In the genomic region with DNA sequence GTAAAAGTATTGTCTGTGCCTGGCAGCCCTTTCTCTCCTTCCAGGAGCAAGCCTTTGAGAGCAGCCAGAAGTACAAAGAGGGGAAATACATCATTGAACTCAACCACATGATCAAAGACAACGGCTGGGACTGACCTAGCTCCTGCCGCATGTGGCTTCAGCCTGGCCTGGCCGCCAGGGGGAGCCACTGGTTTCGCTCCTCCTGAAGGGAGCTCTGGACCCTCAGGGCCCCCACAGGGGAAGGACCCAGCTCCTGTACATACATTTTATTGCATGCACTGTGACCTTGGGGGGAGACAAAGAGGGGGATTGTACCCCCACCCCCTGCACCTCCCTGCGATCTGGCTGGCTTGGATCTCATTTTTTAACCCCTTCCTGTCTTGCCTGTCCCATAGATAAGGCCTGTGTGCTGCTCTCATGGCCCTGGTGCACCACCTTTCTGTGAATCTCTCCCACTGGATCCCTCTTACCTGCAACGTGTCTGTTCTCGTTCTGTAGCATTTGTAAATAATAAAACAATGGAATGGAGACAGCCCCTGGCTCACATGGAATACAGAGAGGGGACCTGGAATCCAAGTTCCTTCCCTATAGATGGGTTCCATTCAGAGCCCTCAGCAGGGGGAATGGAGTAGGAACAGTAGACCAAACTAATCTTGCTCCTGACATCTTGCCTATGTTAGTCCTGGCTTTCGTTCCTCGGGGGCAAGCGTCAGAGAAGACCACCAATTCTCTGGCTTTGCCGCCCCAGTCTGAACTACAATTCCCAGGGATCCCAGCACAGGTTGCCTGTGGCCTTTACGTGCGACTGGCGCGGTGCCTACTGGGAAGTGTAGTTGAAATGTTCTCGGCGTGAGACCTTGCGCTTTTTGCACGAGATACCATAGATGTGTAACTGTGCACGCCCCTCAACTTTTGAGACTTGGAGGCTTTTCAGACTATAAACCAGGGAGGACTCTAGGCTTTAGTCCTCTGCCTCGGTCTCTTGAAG, we compare ENCODE assay signal across 8 mouse cellular contexts. TPM values are rescaled to one million over a fixed set of nuclear protein-coding genes. Genes with fewer than 3 reads are reported as not detected.
DNase-seq lines count a peak whose midpoint lies in the region; ATAC-seq and TF ChIP-seq lines count a peak whose summit lies in the region.

No protein-coding gene starts in this region.

- H3K4me1 ChIP-seq in CH12.LX (ENCODE audit: control insufficient read depth in 1 of 2, insufficient read depth in 2 of 2): peaks cover 14 to 82% of the 10 kb centered on the region in 2 experiments
- H3K4me1 ChIP-seq in erythroblast, embryonic 14.5 days (ENCODE audit: control insufficient read depth): peaks cover 70% of the 10 kb centered on the region
- peaks cover 21 to 38% of the 10 kb centered on the region in 2 experiments for H3K4me1 ChIP-seq in heart, embryonic 14.5 days (ENCODE audit: control insufficient read depth in 2 of 2, insufficient read depth in 2 of 2, low read length in 2 of 2)
- peaks cover 53% of the 10 kb centered on the region for H3K4me1 ChIP-seq in liver, postnatal 0 days (ENCODE audit: insufficient read depth)
- H3K4me1 ChIP-seq in neural tube, embryonic 13.5 days (replicated peaks): peaks cover 63% of the 10 kb centered on the region

- DNase-seq in CH12.LX (ENCODE audit: extremely low read depth): peak; percentile 80
- DNase-seq in brain, adult 2 months (ENCODE audit: low read depth, low spot score): peak; percentile 94
- DNase-seq in kidney, postnatal 10 days: peak; percentile 92
- peak; percentile 92 for DNase-seq in liver, postnatal 0 days
- peak; percentile 72 to 78 for DNase-seq in thymus, adult 18-20 months

- peaks cover 5% of the 10 kb centered on the region for H3K9me3 ChIP-seq in CH12.LX (replicated peaks; ENCODE audit: low read length)
- no peaks in the 10 kb centered on the region for H3K9me3 ChIP-seq in erythroblast, embryonic 14.5 days (ENCODE audit: control insufficient read depth, low read length)
- H3K9me3 ChIP-seq in heart, embryonic 14.5 days (ENCODE audit: control insufficient read depth, low read length): no peaks in the 10 kb centered on the region
- H3K9me3 ChIP-seq in liver, postnatal 0 days (ENCODE audit: low read length): no peaks in the 10 kb centered on the region
- H3K9me3 ChIP-seq in neural tube, embryonic 13.5 days: no peaks in the 10 kb centered on the region

- peaks cover 63 to 76% of the 10 kb centered on the region in 2 experiments for H3K36me3 ChIP-seq in CH12.LX (replicated peaks in 1 of 2; ENCODE audit: control insufficient read depth in 1 of 2, insufficient read depth in 1 of 2, low read length in 1 of 2)
- peaks cover 85% of the 10 kb centered on the region for H3K36me3 ChIP-seq in erythroblast, embryonic 14.5 days (ENCODE audit: control insufficient read depth)
- peaks cover 37% of the 10 kb centered on the region for H3K36me3 ChIP-seq in heart, embryonic 14.5 days (ENCODE audit: control insufficient read depth, insufficient read depth, low read length)
- H3K36me3 ChIP-seq in liver, postnatal 0 days (replicated peaks; ENCODE audit: insufficient read depth, low read length): peaks cover 30% of the 10 kb centered on the region
- H3K36me3 ChIP-seq in neural tube, embryonic 13.5 days: peaks cover 27% of the 10 kb centered on the region

- TF ChIP-seq RAD21 in CH12.LX (IDR thresholded peaks at IDR 0.05; ENCODE audit: low read depth, low read length): peak; percentile 27

- peak; percentile 44; the same call in 1 of the 2 replicates for ATAC-seq in heart, embryonic 14.5 days (ENCODE audit: insufficient number of reproducible peaks, insufficient read depth, low FRiP score, low read depth)
- peak; percentile 58 for ATAC-seq in liver, postnatal 0 days
- ATAC-seq in neural tube, embryonic 13.5 days (ENCODE audit: low read depth): peak; percentile 80

- peak; percentile 27; the same call in 1 of the 2 replicates for TF ChIP-seq POLR2A in CH12.LX (IDR thresholded peaks at IDR 0.05; ENCODE audit: low read depth, low read length)

- peaks cover 2% of the 10 kb centered on the region; the same call in 1 of the 2 replicates for H3K79me2 ChIP-seq in CH12.LX (replicated peaks; ENCODE audit: control insufficient read depth, extremely low read depth, insufficient read depth, poor library complexity, severe bottlenecking)

- WGBS in heart, embryonic 14.5 days: under 1% methylated on average over 21 of the region's 21 CpGs
- 1% methylated on average over 21 of the region's 21 CpGs for WGBS in liver, postnatal 0 days (ENCODE audit: insufficient replicate concordance)
- WGBS in neural tube, embryonic 13.5 days: under 1% methylated on average over 21 of the region's 21 CpGs

- dilution Hi-C loops in CH12.LX (cut with MboI; ENCODE audit: extremely low pct_ligation_motif_present, extremely low pct_unique_long_range_greater_than_20kb, low sequenced_read_pairs): no loop called here

- no peak overlapping the region for H3K4me2 ChIP-seq in CH12.LX (ENCODE audit: insufficient read depth, low read depth, poor library complexity, severe bottlenecking)
- H3K4me2 ChIP-seq in heart, embryonic 14.5 days (ENCODE audit: low read length): peak overlapping the region; percentile 91
- H3K4me2 ChIP-seq in liver, postnatal 0 days (ENCODE audit: low read depth, low read length): peak overlapping the region; percentile 88
- H3K4me2 ChIP-seq in neural tube, embryonic 13.5 days: peak overlapping the region; percentile 93

- no peak overlapping the region for H3K27ac ChIP-seq in CH12.LX (ENCODE audit: insufficient read depth, low read depth)
- peak overlapping the region; percentile 50 to 56; a peak in 2 of 4 replicates for H3K27ac ChIP-seq in heart, embryonic 14.5 days (replicated peaks in 1 of 2; ENCODE audit: control insufficient read depth in 1 of 2, insufficient read depth in 1 of 2, low read depth in 2 of 2, low read length in 2 of 2)
- peak overlapping the region; percentile 41 for H3K27ac ChIP-seq in liver, postnatal 0 days (ENCODE audit: low read depth)
- peak overlapping the region; percentile 82 for H3K27ac ChIP-seq in neural tube, embryonic 13.5 days (replicated peaks)

- peak; percentile 80 to 85; a peak in 3 of 4 replicates for TF ChIP-seq CTCF in CH12.LX (conservative IDR thresholded peaks at IDR 0.05 in 1 of 2, IDR thresholded peaks at IDR 0.05 in 1 of 2; ENCODE audit: low read depth in 2 of 2, low read length in 2 of 2)
- peak; percentile 98 for TF ChIP-seq CTCF in liver, postnatal 0 days (IDR thresholded peaks at IDR 0.05; ENCODE audit: low read depth)

- no peak overlapping the region for H3K9ac ChIP-seq in CH12.LX (ENCODE audit: insufficient read depth, low read depth)
- H3K9ac ChIP-seq in heart, embryonic 14.5 days (ENCODE audit: low read length): peak overlapping the region; percentile 75
- peak overlapping the region; percentile 57 for H3K9ac ChIP-seq in liver, postnatal 0 days (replicated peaks)
- peak overlapping the region; percentile 73 for H3K9ac ChIP-seq in neural tube, embryonic 13.5 days

- in situ Hi-C loops in CH12.LX (cut with MboI; ENCODE audit: low pct_ligation_motif_present, low pct_unique_long_range_greater_than_20kb, low sequenced_read_pairs): loop anchor here (5.0 kb wide), 3 partner anchors 78 to 997 kb away; a partner anchor contains a TSS

- H3K4me3 ChIP-seq in CH12.LX (replicated peaks in 1 of 3; ENCODE audit: low read depth in 2 of 3, low read length in 2 of 3, poor library complexity in 1 of 3): no peak overlapping the region
- H3K4me3 ChIP-seq in erythroblast, embryonic 14.5 days (replicated peaks): peak overlapping the region; percentile 62
- peak overlapping the region; percentile 45 to 49 for H3K4me3 ChIP-seq in heart, embryonic 14.5 days (ENCODE audit: control insufficient read depth in 1 of 2, insufficient read depth in 1 of 2, low read depth in 1 of 2, low read length in 2 of 2)
- H3K4me3 ChIP-seq in liver, postnatal 0 days (ENCODE audit: low read depth, low read length): peak overlapping the region; percentile 47
- peak overlapping the region; percentile 41 for H3K4me3 ChIP-seq in neural tube, embryonic 13.5 days

- TF ChIP-seq EP300 in CH12.LX (IDR thresholded peaks at IDR 0.05; ENCODE audit: low read length): no peak
- no peak for TF ChIP-seq EP300 in liver, postnatal 0 days (IDR thresholded peaks at IDR 0.05; ENCODE audit: low read depth)

- no peaks in the 10 kb centered on the region for H3K27me3 ChIP-seq in CH12.LX (replicated peaks)
- no peaks in the 10 kb centered on the region for H3K27me3 ChIP-seq in erythroblast, embryonic 14.5 days (ENCODE audit: control insufficient read depth)
- no peaks in the 10 kb centered on the region for H3K27me3 ChIP-seq in heart, embryonic 14.5 days (ENCODE audit: control insufficient read depth, insufficient read depth, low read length)
- H3K27me3 ChIP-seq in liver, postnatal 0 days (ENCODE audit: insufficient read depth, low read length): no peaks in the 10 kb centered on the region
- no peaks in the 10 kb centered on the region for H3K27me3 ChIP-seq in neural tube, embryonic 13.5 days

RNA-seq across cellular contexts. Expression of a gene that starts 1.0 kb away (rescaled TPM):
- 15.2 and 15.8 TPM in 2 replicates for total RNA-seq in CH12.LX (2012; rRNA removed)
- total RNA-seq in CH12.LX (2014; rRNA removed): 12.3 and 12.8 TPM in 2 replicates
- polyA plus RNA-seq in CH12.LX (2012; ENCODE audit: insufficient read length, low read depth): 29.2 and 31.5 TPM in 2 replicates
- 3.6 and 4.0 TPM in 2 replicates for polyA plus RNA-seq in erythroblast, embryonic 14.5 days (2012)
- polyA plus RNA-seq in heart, embryonic 14.5 days (2014; fragmentation: Nextera tagmentation; extraction: Ambion mirVana): 0.26 TPM in 1 of 2 replicates, not detected in the other
- 0.14 and 0.29 TPM in 2 replicates for polyA plus RNA-seq in liver, postnatal 0 days (2015; fragmentation: Nextera tagmentation; extraction: Ambion mirVana)
- 0.25 and 0.66 TPM in 2 replicates for polyA plus RNA-seq in neural tube, embryonic 13.5 days (2015; fragmentation: Nextera tagmentation; extraction: Ambion mirVana)

RNA-seq across cellular contexts. Expression of a gene that starts 3.5 kb away (rescaled TPM):
- 13.9 and 38.9 TPM in 2 replicates for total RNA-seq in CH12.LX (2012; rRNA removed)
- total RNA-seq in CH12.LX (2014; rRNA removed): 26.0 and 33.9 TPM in 2 replicates
- 40.5 and 44.0 TPM in 2 replicates for polyA plus RNA-seq in CH12.LX (2012; ENCODE audit: insufficient read length, low read depth)
- polyA plus RNA-seq in erythroblast, embryonic 14.5 days (2012): 156 and 161 TPM in 2 replicates
- 102 and 121 TPM in 2 replicates for polyA plus RNA-seq in heart, embryonic 14.5 days (2014; fragmentation: Nextera tagmentation; extraction: Ambion mirVana)
- polyA plus RNA-seq in liver, postnatal 0 days (2015; fragmentation: Nextera tagmentation; extraction: Ambion mirVana): 65.0 and 74.7 TPM in 2 replicates
- 204 and 215 TPM in 2 replicates for polyA plus RNA-seq in neural tube, embryonic 13.5 days (2015; fragmentation: Nextera tagmentation; extraction: Ambion mirVana)

RNA-seq across cellular contexts. Expression of a gene that starts 12.0 kb away (rescaled TPM):
- 201 and 213 TPM in 2 replicates for total RNA-seq in CH12.LX (2012; rRNA removed)
- 175 and 195 TPM in 2 replicates for total RNA-seq in CH12.LX (2014; rRNA removed)
- polyA plus RNA-seq in CH12.LX (2012; ENCODE audit: insufficient read length, low read depth): 161 and 168 TPM in 2 replicates
- 11.0 and 12.3 TPM in 2 replicates for polyA plus RNA-seq in erythroblast, embryonic 14.5 days (2012)
- polyA plus RNA-seq in heart, embryonic 14.5 days (2014; fragmentation: Nextera tagmentation; extraction: Ambion mirVana): 132 and 146 TPM in 2 replicates
- 69.9 and 72.1 TPM in 2 replicates for polyA plus RNA-seq in liver, postnatal 0 days (2015; fragmentation: Nextera tagmentation; extraction: Ambion mirVana)
- polyA plus RNA-seq in neural tube, embryonic 13.5 days (2015; fragmentation: Nextera tagmentation; extraction: Ambion mirVana): 216 and 230 TPM in 2 replicates

RNA-seq across cellular contexts. Expression of a gene that starts 14.1 kb away (rescaled TPM):
- 1.0 and 1.5 TPM in 2 replicates for total RNA-seq in CH12.LX (2012; rRNA removed)
- total RNA-seq in CH12.LX (2014; rRNA removed): 0.63 and 1.3 TPM in 2 replicates
- 1.6 and 2.2 TPM in 2 replicates for polyA plus RNA-seq in CH12.LX (2012; ENCODE audit: insufficient read length, low read depth)
- 0.36 TPM in 1 of 2 replicates, not detected in the other for polyA plus RNA-seq in erythroblast, embryonic 14.5 days (2012)
- polyA plus RNA-seq in heart, embryonic 14.5 days (2014; fragmentation: Nextera tagmentation; extraction: Ambion mirVana): 0.67 and 2.7 TPM in 2 replicates
- polyA plus RNA-seq in liver, postnatal 0 days (2015; fragmentation: Nextera tagmentation; extraction: Ambion mirVana): 0.77 and 1.6 TPM in 2 replicates
- 0.56 and 1.5 TPM in 2 replicates for polyA plus RNA-seq in neural tube, embryonic 13.5 days (2015; fragmentation: Nextera tagmentation; extraction: Ambion mirVana)

RNA-seq across cellular contexts. Expression of a gene that starts 17.2 kb away (rescaled TPM):
- 0.30 TPM in 1 of 2 replicates, not detected in the other for total RNA-seq in CH12.LX (2012; rRNA removed)
- total RNA-seq in CH12.LX (2014; rRNA removed): not detected in 2 replicates
- not detected in 2 replicates for polyA plus RNA-seq in CH12.LX (2012; ENCODE audit: insufficient read length, low read depth)
- polyA plus RNA-seq in erythroblast, embryonic 14.5 days (2012): 0.02 TPM in 1 of 2 replicates, not detected in the other
- 0.81 and 1.2 TPM in 2 replicates for polyA plus RNA-seq in heart, embryonic 14.5 days (2014; fragmentation: Nextera tagmentation; extraction: Ambion mirVana)
- polyA plus RNA-seq in liver, postnatal 0 days (2015; fragmentation: Nextera tagmentation; extraction: Ambion mirVana): 0.06 and 0.09 TPM in 2 replicates
- 36.8 and 40.6 TPM in 2 replicates for polyA plus RNA-seq in neural tube, embryonic 13.5 days (2015; fragmentation: Nextera tagmentation; extraction: Ambion mirVana)

Comparison
In these comparisons a context has a peak if more than half of its experiments do, and no peak if none do; other contexts are left out.
1. H3K4me3 ChIP-seq: peak in erythroblast, embryonic 14.5 days (single experiment), heart, embryonic 14.5 days (2 of 2), liver, postnatal 0 days (single experiment) and neural tube, embryonic 13.5 days (single experiment); none in CH12.LX (0 of 3).
2. Peak in every context shown above with its lines, with median percentiles within 50 percentile points of each other: DNase-seq and ATAC-seq.